Mouse (Mus musculus) spleen, postnatal 4 days (tissue): ENCODE data around the gene Cmc2.

Experiments
- DNase-seq, 2 experiments: peaks; one replicate each; pipeline ENCODE4 v3.0.0; 2022; ENCODE audit warnings: low spot score in 2 of 2

Gene Cmc2

DNA sequence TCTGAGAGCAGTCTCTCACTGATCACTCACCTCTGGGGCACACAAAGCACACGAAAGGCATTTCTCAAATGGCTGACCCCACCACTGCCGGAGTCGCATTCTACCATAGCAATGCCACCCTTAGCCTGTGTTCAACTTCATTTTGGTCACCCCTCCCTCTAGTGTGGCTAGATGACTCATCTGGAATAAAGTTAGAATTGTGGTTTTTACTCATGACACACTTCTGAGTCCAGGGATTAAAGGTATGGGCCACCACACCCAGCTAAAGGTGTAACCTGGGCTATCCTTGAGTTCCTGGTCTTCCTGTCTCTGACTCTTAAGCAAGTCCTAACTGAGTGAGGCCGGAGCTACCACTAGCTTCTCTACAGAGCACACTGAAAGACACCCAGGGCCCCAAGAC, 15.4 kb downstream of the Cmc2 start:
- DNase-seq = no peak

DNA sequence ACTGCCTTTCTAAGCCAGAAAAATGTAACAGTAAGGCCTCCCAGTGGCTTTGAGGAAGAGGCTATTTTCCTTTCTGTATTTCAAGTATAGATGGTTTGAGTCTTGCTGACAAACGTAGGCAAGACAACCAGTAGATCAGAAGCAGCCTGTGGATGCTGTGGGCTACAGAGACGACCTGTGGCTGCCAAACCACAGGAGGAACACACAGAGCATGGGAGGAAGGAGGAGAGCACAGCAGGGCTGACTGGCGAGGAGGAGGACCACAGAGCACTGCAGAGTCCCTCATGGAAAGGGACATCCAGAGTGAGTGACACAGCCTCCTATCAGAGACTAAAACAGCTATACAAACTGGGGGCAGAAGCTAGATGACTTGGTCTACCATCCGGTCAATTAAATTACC, 16.0 kb downstream of the Cmc2 start:
- DNase-seq = no peak

DNA sequence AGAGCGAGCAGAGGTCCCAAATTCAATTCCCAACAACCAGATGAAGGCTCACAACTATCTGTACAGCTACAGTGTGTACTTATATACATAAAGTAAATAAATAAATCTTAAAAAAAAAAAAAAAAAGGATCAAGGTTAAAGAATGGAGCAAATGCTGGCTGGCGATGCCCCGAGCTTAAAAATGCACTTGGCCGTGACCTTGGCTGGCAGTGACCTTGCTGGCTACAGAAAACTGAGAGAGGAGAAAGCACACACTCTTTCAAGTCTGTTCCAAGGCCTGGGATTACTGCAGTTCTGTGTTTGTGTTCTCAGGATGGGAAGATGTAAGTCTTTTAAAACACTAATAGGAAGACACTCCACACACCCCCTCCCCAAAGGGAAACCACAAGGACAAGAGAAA, 16.5 kb downstream of the Cmc2 start:
- no peak for DNase-seq

GRCm38 (mm10) chr8:116895521-116895920, 25.7 kb downstream of the Cmc2 start:
- DNase-seq = no peak

DNA sequence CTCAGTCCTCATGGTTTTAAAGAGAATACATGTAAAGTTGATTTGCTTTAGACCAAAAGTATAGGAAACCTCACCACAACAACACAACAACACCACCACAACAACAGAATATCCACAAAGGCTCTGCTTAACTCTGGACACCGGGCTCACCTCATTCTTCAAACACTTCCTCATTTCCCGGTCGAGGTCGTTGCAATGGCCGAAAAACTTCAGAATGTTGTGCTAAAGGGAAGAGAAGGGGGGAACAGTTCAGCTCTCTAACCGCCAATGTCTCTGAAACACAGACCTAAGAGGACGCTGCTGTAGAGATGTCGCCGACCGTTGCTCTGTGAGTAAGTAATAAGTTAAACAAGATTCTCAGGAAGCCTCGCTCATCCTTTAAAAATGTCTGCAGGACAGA, 27.3 kb downstream of the Cmc2 start:
- no peak for DNase-seq

DNA sequence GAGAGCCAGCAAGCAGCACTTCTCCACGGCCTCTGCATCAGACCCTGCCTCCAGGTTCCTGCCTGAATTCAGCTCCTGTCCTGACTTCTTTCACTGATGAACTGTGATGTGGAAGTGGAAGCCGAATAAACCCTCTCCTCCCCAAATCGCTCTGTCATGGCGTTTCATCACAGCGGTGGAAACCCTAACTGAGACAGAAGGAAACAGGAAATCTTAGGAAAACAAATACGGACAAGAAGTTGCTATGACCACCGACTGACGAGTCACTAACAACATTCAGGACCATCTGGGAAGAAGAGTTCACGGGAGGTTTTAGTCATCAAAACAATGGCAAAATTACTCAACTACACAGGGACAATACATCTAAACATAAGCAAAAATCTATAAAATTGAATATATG, 28.6 kb downstream of the Cmc2 start:
- no peak for DNase-seq

- DNase-seq = no peak
These were observed 29.1 kb downstream of the Cmc2 start for GRCm38 (mm10) chr8:116892130-116892529.

GRCm38 (mm10) chr8:116891446-116891845, 29.8 kb downstream of the Cmc2 start:
- DNase-seq = no peak

DNA sequence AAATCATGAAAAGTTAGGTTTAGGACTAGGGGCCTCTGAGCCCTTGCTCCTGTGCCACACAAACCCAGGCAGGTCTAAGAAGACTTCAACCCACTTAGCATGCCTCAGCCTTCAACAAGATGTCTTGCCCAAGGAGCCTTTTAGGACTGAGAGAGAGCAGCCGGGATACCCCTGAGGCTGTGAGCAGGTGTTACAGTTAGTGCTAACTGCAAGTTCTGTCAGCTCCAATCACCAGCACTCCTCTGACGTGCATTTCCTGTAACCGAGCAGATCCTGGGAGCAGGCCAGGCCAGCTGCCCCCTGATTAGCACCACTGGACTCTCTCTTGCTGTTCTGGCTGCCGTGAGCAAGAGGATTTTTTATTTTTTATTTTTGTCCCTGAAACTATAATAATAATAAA, 33.4 kb downstream of the Cmc2 start:
- no peak for DNase-seq

DNA sequence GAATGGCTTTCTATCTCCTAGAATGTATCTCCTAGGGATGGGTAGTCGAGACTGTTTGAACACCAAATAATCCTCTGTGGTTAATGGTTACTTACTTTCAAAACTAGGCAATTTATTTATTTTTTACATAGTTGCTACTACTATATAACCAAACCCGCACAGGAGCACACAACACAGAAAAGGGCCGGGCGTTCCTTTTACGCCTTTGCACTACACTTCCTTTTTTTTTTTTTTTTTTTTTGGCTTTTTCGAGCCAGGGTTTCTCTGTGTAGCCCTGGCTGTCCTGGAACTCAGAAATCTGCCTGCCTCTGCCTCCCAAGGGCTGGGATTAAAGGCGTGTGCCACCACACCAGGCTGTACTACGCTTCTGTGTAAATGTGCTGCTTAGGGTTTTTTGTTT, 39.9 kb downstream of the Cmc2 start:
- no peak for DNase-seq

GRCm38 (mm10) chr8:116875798-116876450, 45.3 kb downstream of the Cmc2 start:
- no peak for DNase-seq

DNA sequence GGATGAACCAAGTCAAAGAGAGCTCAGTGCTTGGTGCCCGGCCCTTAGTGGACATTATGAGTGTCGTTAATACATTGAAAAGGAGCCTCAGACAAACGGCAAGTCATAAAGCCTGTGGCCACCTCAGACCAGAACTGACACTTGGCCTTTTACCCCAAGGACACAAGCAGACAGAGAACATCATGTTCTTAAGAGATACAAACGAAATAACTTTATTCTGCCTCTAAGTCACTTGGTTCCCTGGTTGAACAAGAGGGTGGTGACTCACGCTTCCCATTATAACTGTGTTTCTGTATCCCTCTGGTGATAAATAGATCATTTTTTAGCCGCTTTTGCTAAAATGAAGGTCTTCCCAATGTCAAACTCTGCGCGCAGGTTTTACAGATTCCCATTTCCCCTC, 47.3 kb downstream of the Cmc2 start:
- no peak for DNase-seq

DNA sequence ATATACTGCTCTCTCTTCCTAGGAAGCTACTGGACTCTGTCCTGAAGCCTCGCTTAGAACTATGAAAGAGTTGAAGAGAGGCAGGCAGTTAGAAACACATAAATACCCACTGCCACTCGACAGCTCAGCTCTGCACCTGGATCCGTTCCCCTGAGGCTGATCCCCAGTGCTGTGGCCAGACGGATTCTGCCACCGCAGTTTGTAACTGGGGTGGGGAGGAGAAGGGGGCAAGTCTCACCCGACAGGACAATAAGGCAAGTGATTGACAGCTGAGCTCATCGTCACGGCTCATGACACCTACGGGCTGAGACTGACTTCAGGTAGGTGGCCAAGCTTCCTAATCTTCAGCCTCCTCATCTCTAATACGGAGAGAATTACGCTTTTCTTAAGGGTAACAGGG, 47.7 kb downstream of the Cmc2 start:
- DNase-seq = no peak

DNA sequence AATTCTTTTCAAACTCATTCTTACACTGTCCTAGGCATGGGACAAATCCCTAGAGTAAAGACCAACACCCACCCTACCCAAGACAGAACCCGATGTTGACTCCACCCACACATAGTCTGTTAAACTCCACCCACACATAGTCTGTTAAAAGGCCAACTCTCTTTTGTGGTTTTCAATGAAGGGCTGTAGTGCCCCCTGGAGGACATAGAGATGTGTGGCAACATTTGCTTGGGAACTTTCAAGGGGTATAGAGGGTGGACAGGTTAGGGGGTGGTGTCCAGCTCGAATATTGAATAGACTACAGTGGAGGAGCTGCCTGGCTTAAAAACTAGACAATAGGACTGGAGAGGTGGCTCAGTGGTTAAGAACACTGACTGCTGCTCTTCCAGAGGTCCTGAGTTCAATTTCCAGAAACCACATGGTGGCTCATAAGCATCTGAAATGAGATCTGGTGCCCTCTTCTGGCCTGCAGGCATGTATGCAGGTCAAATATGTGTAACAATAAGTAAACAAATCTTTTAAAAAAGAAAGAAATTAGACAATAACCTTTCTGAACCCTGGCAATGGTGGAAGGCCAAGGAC, 48.4 kb downstream of the Cmc2 start:
- DNase-seq = no peak

- DNase-seq = no peak
These were observed 52.6 kb downstream of the Cmc2 start for GRCm38 (mm10) chr8:116868699-116869098.

GRCm38 (mm10) chr8:116867321-116867720, 53.9 kb downstream of the Cmc2 start:
- DNase-seq = no peak

GRCm38 (mm10) chr8:116866118-116866903, 54.9 kb downstream of the Cmc2 start:
- DNase-seq = peak; percentile 67 to 89

DNA sequence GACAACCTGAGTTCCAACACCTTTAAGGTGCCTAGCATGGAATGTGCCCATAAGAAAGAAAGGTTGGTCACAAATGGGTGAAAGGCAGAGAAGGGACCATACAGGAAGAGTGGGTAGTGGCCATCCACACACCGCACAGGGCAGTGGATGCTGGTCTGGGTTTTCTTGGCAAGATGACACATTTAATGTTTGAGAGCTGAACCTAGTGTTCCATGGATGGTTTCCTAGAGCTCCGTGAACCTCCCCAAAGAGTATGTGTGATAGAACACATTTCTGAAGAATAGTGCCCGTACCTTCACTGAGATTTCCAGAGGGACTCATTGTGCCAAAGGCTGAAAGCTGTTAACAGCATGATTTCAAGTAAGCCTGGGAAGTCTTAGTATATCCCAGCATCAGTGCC, 56.7 kb downstream of the Cmc2 start:
- DNase-seq = no peak

GRCm38 (mm10) chr8:116864022-116864387, 57.2 kb downstream of the Cmc2 start:
- DNase-seq = no peak

- DNase-seq = no peak
These were observed 57.8 kb downstream of the Cmc2 start for GRCm38 (mm10) chr8:116863357-116864021.

GRCm38 (mm10) chr8:116862191-116862590, 59.1 kb downstream of the Cmc2 start:
- DNase-seq = no peak

DNA sequence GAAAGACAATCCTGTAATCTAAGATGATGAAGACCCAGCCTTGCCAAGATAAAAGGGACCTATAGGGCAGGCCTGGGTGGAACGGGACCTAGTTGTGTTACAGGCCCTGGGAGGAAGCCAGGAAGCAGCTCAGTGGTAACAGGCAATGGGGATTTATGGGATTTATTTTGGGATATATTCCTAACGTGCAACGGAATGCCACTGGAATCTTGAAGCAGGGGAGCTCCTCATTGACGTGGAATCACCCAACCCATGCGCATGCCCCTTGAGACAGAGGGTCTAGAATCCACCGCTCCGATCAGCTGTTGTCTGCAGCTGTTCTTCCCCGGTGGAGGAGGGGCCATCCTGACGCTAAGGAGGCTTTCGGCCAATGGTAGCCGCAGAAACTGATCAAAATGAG, 69.2 kb downstream of the Cmc2 start:
- DNase-seq = no peak

DNA sequence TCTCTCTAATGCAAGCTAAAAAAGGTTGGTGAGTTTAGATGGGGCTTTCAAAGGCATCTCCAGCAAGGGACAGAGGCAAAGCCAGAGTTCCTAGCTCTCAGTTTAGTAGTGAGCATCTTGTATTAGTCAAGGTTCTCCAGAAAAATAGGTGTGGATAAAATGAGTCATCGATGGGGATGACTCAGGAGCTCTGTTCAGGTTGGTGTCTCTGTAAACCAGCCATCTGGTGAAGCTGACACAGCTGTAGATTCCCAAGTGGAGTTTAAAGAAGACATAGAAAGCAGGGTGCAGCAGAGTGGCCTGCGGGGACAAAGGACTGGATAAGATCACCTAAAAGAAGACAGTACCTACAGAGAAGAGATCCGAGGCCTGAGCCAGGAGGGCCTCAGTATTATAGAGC, 73.2 kb downstream of the Cmc2 start:
- no peak for DNase-seq
